Mouse (Mus musculus): ENCODE measurements around the gene Hmcn1. TPM values are rescaled to one million over a fixed set of nuclear protein-coding genes. Genes with fewer than 3 reads are reported as not detected.

Hmcn1 gene
- polyA plus RNA-seq, 1 experiment from 2014 or later = 1.3 TPM

GRCm38 (mm10) chr1:150610539-150610938 lies 382.7 kb downstream of the Hmcn1 start:
- Histone ChIP-seq H3K9me3 (ENCODE audit: control insufficient read depth, low read length) (no peaks in the 10 kb centered on the region), H3K36me3 (ENCODE audit: control insufficient read depth, insufficient read depth, low read length) (no peaks in the 10 kb centered on the region), H3K27ac (ENCODE audit: low read depth, low read length) (no peak overlapping the region), H3K4me2 (ENCODE audit: low read length) (no peak overlapping the region), H3K4me1 (ENCODE audit: control insufficient read depth, insufficient read depth, low read depth, low read length) (no peaks in the 10 kb centered on the region), H3K4me3 (ENCODE audit: low read length) (no peak overlapping the region), H3K9ac (ENCODE audit: low read depth, low read length) (no peak overlapping the region), H3K27me3 (replicated peaks; ENCODE audit: control insufficient read depth, insufficient read depth, low read length) (no peaks in the 10 kb centered on the region)
- ATAC-seq = no peak
- WGBS = 75% methylated on average over 9 of the region's 9 CpGs

GRCm38 (mm10) chr1:150606173-150606572 lies 387.1 kb downstream of the Hmcn1 start:
- 89% methylated on average over 4 of the region's 4 CpGs for WGBS
- H3K27me3 ChIP-seq (replicated peaks; ENCODE audit: control insufficient read depth, insufficient read depth, low read length) = no peaks in the 10 kb centered on the region

GRCm38 (mm10) chr1:150593614-150594013 lies 399.6 kb downstream of the Hmcn1 start:
- H3K9me3 ChIP-seq (ENCODE audit: control insufficient read depth, low read length) = no peaks in the 10 kb centered on the region
- no peaks in the 10 kb centered on the region for H3K36me3 ChIP-seq (ENCODE audit: control insufficient read depth, insufficient read depth, low read length)
- WGBS = 88% methylated on average over 13 of the region's 13 CpGs
- no peak overlapping the region for H3K4me3 ChIP-seq (ENCODE audit: low read length)
- H3K27me3 ChIP-seq (replicated peaks; ENCODE audit: control insufficient read depth, insufficient read depth, low read length) = peaks cover 6% of the 10 kb centered on the region; the same call in 1 of the 2 replicates
- H3K4me2 ChIP-seq (ENCODE audit: low read length) = no peak overlapping the region
- no peak overlapping the region for H3K27ac ChIP-seq (ENCODE audit: low read depth, low read length)
- H3K4me1 ChIP-seq (ENCODE audit: control insufficient read depth, insufficient read depth, low read depth, low read length) = no peaks in the 10 kb centered on the region
- ATAC-seq = no peak
- no peak overlapping the region for H3K9ac ChIP-seq (ENCODE audit: low read depth, low read length)

More at GRCm38 (mm10) chr1:150606173-150606572, 387.1 kb downstream of the Hmcn1 start:
- H3K36me3 ChIP-seq (ENCODE audit: control insufficient read depth, insufficient read depth, low read length) = no peaks in the 10 kb centered on the region
- no peaks in the 10 kb centered on the region for H3K4me1 ChIP-seq (ENCODE audit: control insufficient read depth, insufficient read depth, low read depth, low read length)
- no peaks in the 10 kb centered on the region for H3K9me3 ChIP-seq (ENCODE audit: control insufficient read depth, low read length)
- no peak overlapping the region for H3K4me2 ChIP-seq (ENCODE audit: low read length)
- ATAC-seq = no peak
- H3K4me3 ChIP-seq (ENCODE audit: low read length) = no peak overlapping the region
- H3K9ac ChIP-seq (ENCODE audit: low read depth, low read length) = no peak overlapping the region
- H3K27ac ChIP-seq (ENCODE audit: low read depth, low read length) = no peak overlapping the region

GRCm38 (mm10) chr1:150591253-150591652 lies 402.0 kb downstream of the Hmcn1 start:
- Histone ChIP-seq H3K4me2 (ENCODE audit: low read length) (no peak overlapping the region), H3K36me3 (ENCODE audit: control insufficient read depth, insufficient read depth, low read length) (no peaks in the 10 kb centered on the region), H3K4me3 (ENCODE audit: low read length) (no peak overlapping the region), H3K9me3 (ENCODE audit: control insufficient read depth, low read length) (no peaks in the 10 kb centered on the region), H3K27me3 (replicated peaks; ENCODE audit: control insufficient read depth, insufficient read depth, low read length) (peaks cover 6% of the 10 kb centered on the region; the same call in 1 of the 2 replicates), H3K27ac (ENCODE audit: low read depth, low read length) (no peak overlapping the region), H3K9ac (ENCODE audit: low read depth, low read length) (no peak overlapping the region), H3K4me1 (ENCODE audit: control insufficient read depth, insufficient read depth, low read depth, low read length) (no peaks in the 10 kb centered on the region)
- no peak for ATAC-seq
- 32% methylated on average over 2 of the region's 2 CpGs for WGBS

GRCm38 (mm10) chr1:150587410-150587809 lies 405.8 kb downstream of the Hmcn1 start:
- peaks cover 10% of the 10 kb centered on the region; the same call in 1 of the 2 replicates for H3K27me3 ChIP-seq (replicated peaks; ENCODE audit: control insufficient read depth, insufficient read depth, low read length)
- H3K27ac ChIP-seq (ENCODE audit: low read depth, low read length) = no peak overlapping the region
- H3K4me1 ChIP-seq (ENCODE audit: control insufficient read depth, insufficient read depth, low read depth, low read length) = no peaks in the 10 kb centered on the region
- no peaks in the 10 kb centered on the region for H3K9me3 ChIP-seq (ENCODE audit: control insufficient read depth, low read length)
- H3K4me2 ChIP-seq (ENCODE audit: low read length) = no peak overlapping the region
- H3K36me3 ChIP-seq (ENCODE audit: control insufficient read depth, insufficient read depth, low read length) = no peaks in the 10 kb centered on the region
- no peak overlapping the region for H3K4me3 ChIP-seq (ENCODE audit: low read length)
- no peak overlapping the region for H3K9ac ChIP-seq (ENCODE audit: low read depth, low read length)
- peak; percentile 80 for ATAC-seq

GRCm38 (mm10) chr1:150584477-150584876 lies 408.8 kb downstream of the Hmcn1 start:
- Histone ChIP-seq H3K27me3 (replicated peaks; ENCODE audit: control insufficient read depth, insufficient read depth, low read length) (peaks cover 6% of the 10 kb centered on the region; the same call in 1 of the 2 replicates), H3K9ac (ENCODE audit: low read depth, low read length) (no peak overlapping the region), H3K27ac (ENCODE audit: low read depth, low read length) (no peak overlapping the region), H3K4me2 (ENCODE audit: low read length) (no peak overlapping the region), H3K4me1 (ENCODE audit: control insufficient read depth, insufficient read depth, low read depth, low read length) (no peaks in the 10 kb centered on the region), H3K9me3 (ENCODE audit: control insufficient read depth, low read length) (no peaks in the 10 kb centered on the region), H3K36me3 (ENCODE audit: control insufficient read depth, insufficient read depth, low read length) (no peaks in the 10 kb centered on the region), H3K4me3 (ENCODE audit: low read length) (no peak overlapping the region)
- 91% methylated on average over 2 of the region's 2 CpGs for WGBS
- ATAC-seq = no peak

GRCm38 (mm10) chr1:150583734-150584133 lies 409.5 kb downstream of the Hmcn1 start:
- Histone ChIP-seq H3K9me3 (ENCODE audit: control insufficient read depth, low read length) (no peaks in the 10 kb centered on the region), H3K4me3 (ENCODE audit: low read length) (no peak overlapping the region), H3K9ac (ENCODE audit: low read depth, low read length) (no peak overlapping the region), H3K4me2 (ENCODE audit: low read length) (no peak overlapping the region), H3K4me1 (ENCODE audit: control insufficient read depth, insufficient read depth, low read depth, low read length) (no peaks in the 10 kb centered on the region), H3K36me3 (ENCODE audit: control insufficient read depth, insufficient read depth, low read length) (no peaks in the 10 kb centered on the region), H3K27me3 (replicated peaks; ENCODE audit: control insufficient read depth, insufficient read depth, low read length) (peaks cover 4% of the 10 kb centered on the region; the same call in 1 of the 2 replicates), H3K27ac (ENCODE audit: low read depth, low read length) (no peak overlapping the region)
- peak; percentile 84 for ATAC-seq
- 22% methylated on average over 8 of the region's 8 CpGs for WGBS

GRCm38 (mm10) chr1:150580561-150580960 lies 412.7 kb downstream of the Hmcn1 start:
- Histone ChIP-seq H3K9ac (ENCODE audit: low read depth, low read length) (no peak overlapping the region), H3K4me3 (ENCODE audit: low read length) (no peak overlapping the region), H3K36me3 (ENCODE audit: control insufficient read depth, insufficient read depth, low read length) (no peaks in the 10 kb centered on the region), H3K4me1 (ENCODE audit: control insufficient read depth, insufficient read depth, low read depth, low read length) (no peaks in the 10 kb centered on the region), H3K4me2 (ENCODE audit: low read length) (no peak overlapping the region), H3K27me3 (replicated peaks; ENCODE audit: control insufficient read depth, insufficient read depth, low read length) (no peaks in the 10 kb centered on the region), H3K27ac (ENCODE audit: low read depth, low read length) (no peak overlapping the region), H3K9me3 (ENCODE audit: control insufficient read depth, low read length) (no peaks in the 10 kb centered on the region)
- no peak for ATAC-seq
- 94% methylated on average over 7 of the region's 7 CpGs for WGBS

- no peaks in the 10 kb centered on the region for H3K36me3 ChIP-seq (ENCODE audit: control insufficient read depth, insufficient read depth, low read length)
- WGBS = 90% methylated on average over 8 of the region's 8 CpGs
- no peak overlapping the region for H3K4me2 ChIP-seq (ENCODE audit: low read length)
- H3K9me3 ChIP-seq (ENCODE audit: control insufficient read depth, low read length) = no peaks in the 10 kb centered on the region
- no peaks in the 10 kb centered on the region for H3K4me1 ChIP-seq (ENCODE audit: control insufficient read depth, insufficient read depth, low read depth, low read length)
- H3K27me3 ChIP-seq (replicated peaks; ENCODE audit: control insufficient read depth, insufficient read depth, low read length) = no peaks in the 10 kb centered on the region
- no peak for ATAC-seq
- no peak overlapping the region for H3K4me3 ChIP-seq (ENCODE audit: low read length)
- no peak overlapping the region for H3K9ac ChIP-seq (ENCODE audit: low read depth, low read length)
- no peak overlapping the region for H3K27ac ChIP-seq (ENCODE audit: low read depth, low read length)
These were observed 419.8 kb downstream of the Hmcn1 start for GRCm38 (mm10) chr1:150573407-150573806.
